Mouse (Mus musculus) heart, adult 11 months (tissue): ENCODE measurements at regions not wholly inside any gene's neighbourhood (a gene's known extent, or its start where the extent isn't known, plus 50 kb on each side); places are given as distances from the start of the nearest gene placed in this dataset.

Source experiments
- DNase-seq: peaks from one replicate; pipeline ENCODE4 v3.0.0; 2022

DNA sequence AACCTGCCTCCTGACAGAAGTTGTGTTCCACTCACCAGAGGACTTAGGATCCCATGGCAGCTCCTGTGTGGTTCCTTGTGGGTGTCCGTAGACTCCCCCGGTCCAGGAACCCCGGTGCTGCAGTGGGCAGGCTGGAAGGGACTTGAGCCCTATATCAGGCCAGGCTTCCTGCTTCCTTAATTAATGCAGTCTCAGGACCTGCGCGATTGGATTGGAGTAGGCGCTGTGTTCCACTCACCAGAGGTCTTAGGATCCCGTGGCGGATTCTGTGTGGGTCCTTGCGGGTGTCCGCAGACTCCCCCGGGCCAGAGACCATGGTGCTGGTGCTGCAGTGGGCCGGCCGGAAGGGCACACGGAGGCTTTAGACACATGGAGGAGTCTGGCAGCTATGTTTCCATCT, 288.7 kb downstream of the Fut8 start:
- peak; percentile 70 for DNase-seq

DNA sequence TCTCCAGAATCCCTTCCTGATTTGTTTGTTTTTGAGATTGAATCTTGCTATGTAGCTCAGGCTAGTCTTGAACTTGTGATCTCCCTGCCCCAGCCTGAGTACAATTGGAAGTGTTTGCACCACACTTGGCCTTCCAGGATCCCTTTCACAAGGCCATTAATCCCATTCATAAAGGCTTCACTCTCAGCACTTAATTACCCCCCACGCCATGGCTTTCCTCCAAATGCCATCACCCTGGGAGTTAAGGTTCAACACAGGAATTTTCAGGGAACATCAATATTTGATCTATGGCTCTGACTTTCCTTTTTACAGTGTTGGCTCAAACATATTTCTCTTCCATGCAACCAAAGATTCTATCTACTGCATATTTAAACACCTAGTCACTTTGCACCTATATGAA, 289.6 kb downstream of the Fut8 start:
- DNase-seq: peak; percentile 70

DNA sequence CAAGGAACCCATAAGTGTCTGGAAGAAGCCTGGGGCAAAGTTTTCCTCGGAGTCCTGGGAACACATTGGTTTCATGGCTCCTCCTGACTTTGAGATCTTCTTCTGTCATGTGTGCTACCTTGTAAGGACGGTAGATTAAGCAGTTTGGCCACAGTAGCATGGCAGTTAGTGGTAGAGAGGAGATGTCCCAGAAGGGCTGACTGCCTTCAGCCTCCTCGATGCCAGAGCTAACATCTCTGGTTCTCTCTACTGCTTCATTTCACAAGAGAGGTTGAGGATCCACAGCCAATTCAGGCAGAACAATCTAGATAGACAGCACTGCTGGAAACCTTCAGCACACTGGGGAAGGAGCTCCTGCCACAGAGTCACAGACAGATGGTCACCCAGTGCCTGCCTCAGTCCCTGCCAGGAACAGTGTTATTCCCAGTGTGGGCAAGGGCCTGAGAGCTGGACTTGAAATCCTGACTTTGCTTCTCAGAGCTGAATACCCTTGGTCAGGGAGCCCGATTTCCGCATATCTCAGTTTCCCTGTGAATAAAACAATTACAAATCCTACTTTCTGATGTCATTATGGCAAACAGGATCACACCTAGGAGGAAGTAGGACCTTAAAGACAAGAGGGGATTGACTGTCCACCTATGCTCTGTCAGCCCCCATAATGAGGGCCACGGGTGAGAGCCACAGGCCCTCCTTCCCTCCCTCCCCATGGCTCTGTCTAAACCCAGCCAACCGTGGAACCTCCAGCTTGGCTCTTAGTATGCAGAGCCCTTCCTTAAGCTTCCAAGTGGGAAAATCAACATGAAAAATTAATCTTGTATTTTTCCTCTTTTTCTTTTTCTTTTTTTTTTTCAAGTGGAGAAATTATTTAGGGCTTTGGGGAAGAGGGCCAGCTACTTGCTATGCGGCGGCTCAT, 290.3 kb downstream of the Fut8 start:
- DNase-seq: peak; percentile 55

DNA sequence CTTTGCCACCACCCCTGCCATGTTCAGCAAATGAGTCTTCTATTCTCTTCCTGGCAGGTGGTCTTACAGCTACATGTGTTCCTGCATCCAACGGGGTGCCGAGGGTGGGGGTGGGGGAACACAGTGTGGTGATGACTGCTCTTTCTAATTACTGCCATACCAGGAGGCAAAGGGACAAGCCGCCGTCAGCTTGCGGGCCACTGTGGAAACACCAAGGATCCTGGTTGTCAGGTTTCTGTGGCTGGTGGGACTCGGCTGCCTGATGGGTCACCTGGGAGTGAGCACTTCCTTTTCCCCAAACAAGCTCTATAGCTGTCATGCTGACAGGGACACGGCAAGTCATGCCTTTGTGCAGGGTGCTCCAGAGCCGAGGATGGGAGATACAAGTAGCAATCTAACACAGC, 290.9 kb downstream of the Fut8 start:
- peak; percentile 72 for DNase-seq

DNA sequence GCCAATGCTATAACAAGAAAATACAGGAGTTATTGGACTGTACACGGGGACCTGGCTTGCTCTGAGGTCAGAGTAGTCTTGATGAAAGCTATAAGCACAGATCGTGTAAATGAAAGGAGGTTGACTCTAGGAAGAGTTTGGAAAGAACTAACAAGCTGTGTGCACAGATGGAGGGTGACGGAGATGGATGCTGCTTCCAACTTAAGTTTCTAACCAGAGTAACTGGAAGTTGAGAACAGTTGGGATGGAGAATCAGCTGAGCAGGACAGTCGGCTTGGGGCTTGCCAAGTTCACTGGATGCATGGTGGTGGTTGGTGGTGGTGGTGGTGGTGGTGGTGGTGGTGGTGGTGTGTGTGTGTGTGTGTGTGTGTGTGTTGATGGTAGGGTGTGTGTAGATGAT, 291.5 kb downstream of the Fut8 start:
- DNase-seq: no peak

DNA sequence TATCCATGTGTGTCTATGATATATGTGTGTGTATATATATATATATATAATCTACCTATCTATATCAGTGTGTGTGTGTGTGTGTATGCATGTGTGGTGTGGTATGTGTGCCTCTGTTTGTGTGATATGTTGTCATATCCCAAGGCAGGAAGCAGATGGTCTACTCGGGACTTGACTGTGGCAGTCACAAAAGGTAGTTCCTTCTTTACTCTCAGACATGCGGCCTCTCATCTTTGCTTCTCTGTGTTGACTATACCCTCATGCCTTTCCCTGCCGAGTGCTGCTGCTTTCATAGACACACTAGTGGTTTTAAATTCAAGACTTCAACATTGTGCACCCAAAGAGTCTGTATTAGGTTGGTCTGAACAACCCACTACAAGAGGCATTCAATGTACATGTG, 292.0 kb downstream of the Fut8 start:
- peak; percentile 40 for DNase-seq

DNA sequence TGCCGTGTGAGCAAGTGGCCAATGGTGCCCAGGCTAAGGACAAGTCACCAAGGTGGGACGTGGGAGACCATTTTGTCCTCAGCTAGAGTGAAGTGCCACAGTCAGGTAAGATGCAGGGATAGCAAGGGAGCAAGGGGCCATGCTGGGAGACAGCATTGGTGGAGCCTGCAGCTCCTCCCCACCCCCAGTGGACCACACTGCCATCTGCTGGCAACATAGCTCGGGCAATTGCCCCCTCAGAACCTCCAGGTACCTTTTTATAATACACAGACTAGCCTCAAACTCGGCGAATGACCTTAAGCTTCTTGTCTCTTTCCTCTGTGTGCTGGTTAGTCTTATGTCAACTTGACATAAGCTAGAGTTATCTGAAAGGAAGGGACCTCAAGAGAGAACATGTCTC, 293.4 kb downstream of the Fut8 start:
- peak; percentile 89 for DNase-seq

DNA sequence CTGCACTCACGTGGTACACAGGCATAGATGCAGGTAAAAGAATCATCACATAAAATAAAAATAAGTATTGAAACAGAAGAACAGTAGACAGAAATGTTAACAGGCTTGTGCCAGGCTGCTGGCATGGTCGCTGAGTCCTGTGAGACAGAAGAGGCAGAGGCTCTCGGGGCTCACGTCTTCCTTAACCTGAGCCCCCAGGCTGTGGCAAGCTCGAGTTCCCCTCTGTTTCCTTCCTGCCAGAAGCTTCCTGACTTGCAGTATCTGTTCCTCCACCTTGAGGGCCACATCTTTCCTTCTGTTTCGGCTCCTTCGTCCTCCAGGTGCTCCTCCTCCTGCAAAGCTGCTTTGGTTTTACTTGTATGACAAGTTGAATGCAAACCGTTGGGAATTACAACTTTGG, 294.6 kb downstream of the Fut8 start:
- DNase-seq: peak; percentile 46

DNA sequence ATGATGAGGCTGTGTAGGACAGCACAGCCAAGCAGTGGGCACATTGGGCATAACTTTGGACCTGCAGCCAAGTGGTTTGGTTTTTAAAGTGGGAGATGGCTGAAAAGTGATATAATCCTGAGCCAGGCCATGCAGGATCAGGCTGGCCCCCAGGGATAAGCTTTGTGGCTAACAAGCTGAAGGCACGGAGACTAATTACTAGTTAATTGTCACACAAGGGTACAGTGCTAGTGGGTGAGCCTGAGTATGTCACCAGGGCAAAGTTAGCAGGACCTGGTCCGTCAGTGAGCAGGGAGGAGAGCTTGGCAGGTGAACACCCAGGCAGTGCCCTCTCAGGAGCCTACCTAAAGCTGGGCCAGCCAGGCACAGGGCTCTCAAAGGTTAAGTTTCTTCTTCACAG, 295.7 kb downstream of the Fut8 start:
- peak; percentile 64 for DNase-seq

DNA sequence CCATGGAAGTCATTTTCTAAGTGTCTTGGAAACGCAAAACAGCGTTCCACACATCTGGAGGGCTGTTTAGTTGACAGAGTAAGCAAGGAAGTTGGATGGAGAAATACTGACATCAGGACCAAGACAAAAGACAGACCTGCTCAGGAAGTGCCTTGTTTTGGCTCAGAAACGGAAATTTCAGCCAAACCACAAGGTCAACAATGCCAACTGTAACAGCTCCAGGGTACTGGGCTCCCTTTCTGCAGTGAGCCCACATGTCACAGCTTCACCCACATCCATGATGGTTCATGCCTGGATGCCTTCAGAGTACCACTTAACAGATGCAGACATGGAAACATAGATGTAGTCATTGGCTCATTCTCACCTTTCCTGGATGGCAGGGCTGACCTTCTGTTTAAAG, 296.2 kb downstream of the Fut8 start:
- DNase-seq: peak; percentile 78

DNA sequence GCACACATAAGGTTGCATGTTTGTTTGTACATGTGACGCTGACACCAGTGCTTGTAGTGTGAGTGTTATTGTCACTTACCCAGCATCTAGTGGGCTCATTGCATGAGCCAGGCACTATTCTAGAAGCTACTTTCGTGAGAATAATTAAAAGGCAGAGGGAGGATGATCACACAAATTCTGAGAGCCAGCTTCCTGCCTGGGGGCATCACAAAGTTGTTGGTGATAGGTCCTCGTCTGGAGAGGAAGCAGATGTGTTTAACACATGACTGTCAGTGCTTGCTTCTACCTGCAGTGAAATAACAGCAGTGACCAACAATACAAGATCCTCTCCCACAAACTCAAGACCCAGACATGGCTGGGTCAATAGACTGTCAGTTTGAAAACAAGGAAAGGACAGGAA, 297.2 kb downstream of the Fut8 start:
- DNase-seq: peak; percentile 64

DNA sequence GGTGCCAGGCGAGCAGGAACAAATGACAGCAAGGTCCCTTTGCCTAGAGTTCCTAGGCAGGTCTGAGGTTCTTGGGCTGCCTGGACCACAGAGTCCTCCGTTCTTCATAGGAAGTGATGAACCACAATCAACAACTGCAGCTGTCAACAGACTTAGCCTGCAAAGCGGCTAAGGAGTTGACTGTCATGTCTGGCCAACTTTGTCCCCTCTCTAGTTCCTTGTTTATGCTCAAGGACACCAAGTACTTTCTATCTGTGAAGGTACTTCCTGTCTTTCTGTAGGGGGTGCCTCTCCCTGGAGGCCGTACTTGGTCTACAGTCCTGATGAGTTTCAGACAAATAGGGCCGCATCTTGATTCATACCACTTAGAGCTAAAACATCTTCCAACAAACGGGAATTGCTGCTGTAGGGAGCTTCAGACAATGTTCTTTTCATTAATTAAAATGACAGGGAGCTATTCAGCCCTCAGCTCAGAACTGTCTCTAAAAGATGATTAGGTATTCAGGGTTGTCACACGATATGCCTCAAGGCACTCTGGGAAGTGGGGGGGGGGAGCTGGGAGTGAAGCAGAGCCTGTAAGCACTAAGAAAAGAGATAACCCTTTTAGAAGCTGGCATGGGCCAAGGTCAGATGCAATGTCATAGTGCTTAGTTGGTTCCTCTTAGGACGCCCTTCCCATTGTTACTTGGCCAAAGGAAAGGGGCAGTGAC, 299.4 kb downstream of the Fut8 start:
- peak; percentile 76 for DNase-seq

DNA sequence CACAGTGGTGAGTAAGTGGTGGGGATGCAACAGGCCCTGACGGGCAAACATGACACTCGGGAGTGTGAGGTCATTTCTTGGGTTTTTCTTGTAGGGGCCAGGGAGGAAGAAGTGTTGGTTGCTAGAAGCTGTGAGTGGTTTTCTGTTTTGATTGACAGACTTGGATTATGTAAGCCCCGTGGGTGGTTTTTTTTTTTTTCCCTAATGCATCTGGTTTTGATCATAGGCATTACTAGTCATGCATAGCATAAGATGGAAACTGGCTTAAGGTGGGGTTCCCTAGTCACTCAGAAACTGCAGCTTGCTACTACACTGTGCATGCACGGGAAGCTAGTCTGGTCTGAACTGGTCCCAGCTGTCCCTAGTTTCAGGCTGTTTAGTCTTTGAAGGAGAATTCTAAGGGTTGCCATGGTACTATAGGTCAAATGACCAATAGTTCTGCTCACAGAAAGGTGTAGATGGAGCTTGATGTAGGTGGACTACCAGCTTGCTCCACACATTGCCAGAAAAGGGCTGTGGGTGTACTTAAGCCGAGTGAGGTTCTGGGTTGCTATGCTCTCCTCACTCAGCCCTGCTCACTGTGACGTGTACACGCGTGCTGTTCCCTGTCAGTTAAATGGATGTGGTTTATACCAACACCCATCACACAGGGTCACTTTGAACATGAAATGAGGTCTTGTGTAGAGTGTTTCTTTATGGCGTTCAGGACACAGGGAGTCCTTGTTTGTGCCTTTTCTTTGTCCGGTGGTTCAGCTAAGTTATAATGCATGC, 301.9 kb downstream of the Fut8 start:
- peak; percentile 53 for DNase-seq

DNA sequence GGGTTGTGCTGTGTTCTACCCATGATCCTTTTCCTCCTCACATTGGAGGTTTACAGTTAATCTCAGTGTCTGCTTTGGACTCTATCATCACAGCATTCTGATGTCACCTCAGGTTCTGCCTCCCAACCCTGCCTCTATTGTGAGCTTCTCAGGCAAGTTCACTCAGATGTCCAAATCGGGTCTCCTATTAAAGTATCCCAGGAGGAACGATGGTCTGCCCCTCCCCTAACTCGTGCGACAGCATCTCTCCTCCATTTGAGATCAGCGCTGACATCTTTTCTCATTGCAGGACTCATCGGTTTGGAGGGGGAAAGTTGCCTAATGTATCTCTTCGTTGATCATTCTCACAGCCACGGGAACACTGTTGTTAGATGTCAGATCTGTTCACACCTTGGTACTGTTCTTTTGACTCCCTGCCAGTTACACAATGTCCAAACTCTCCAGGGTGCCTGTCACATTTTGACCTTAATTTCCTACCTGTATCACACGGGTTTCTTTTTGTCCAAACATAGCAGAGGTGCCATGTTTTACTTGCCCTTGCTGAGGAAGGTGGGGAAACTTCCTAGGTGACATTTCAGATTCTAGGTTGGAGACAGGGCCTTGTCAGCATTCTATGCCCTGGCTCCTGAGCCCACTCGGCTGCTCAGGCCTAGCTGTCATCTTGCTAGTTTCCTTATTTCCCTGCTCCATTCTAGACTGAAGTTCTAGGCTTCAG, 303.3 kb downstream of the Fut8 start:
- peak; percentile 74 for DNase-seq

DNA sequence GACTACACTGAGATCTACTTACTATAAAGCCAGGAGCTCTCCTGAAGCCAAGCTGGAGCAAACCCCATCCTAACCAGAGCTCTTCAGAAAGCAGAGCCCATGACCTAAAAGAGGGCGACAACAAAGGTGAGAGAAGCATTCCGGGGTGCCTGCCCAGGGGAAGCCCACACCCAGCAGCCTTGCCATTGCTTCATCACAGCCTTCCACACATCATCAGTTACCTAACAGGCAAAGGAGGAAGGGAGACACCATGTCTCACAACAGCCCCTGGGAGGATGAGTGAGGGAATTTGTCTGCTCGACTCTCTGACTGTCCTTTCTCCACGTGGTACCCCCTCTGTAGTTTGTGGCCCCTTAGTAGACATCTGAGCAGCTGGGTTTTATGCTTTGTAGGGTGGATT, 303.9 kb downstream of the Fut8 start:
- DNase-seq: no peak

DNA sequence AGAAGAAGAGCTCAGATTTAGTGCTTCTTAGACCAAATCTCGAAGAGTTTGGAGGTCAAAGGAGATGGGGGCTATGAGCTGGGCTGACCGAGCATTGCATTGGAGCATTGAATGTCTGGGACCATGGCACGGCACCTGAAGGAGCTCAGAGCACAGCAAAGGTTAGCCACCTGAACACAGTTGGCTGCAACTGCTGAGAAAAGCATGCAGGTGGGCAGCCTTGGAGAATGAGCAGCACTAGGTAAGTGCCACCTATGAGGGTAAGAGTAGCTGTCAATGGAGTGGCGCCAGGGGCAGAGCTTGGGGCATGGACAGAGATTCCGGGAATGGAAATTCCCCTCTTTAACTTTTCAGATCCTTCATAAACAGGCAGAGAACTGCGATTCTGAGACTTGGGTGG, 305.7 kb downstream of the Fut8 start:
- peak; percentile 78 for DNase-seq

DNA sequence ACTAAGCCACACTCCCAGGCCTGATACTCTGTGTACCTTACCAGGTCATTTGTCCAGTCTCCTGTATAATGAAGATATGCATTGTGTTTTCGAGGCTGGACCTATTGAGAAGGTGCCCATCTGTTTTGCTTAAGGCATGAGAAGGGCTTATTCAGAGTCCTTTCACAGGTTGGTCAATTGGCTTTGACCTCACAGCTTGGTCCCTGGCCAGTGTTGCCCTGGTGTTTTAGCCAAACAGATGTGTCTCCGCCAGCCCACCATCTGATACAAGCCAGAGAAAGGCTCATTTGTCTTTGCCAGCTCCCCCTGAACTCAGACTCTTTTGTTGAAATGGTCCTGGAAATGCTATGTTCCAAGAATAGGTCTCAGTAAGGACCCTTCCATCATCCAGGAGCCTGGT, 308.2 kb downstream of the Fut8 start:
- DNase-seq: peak; percentile 84

DNA sequence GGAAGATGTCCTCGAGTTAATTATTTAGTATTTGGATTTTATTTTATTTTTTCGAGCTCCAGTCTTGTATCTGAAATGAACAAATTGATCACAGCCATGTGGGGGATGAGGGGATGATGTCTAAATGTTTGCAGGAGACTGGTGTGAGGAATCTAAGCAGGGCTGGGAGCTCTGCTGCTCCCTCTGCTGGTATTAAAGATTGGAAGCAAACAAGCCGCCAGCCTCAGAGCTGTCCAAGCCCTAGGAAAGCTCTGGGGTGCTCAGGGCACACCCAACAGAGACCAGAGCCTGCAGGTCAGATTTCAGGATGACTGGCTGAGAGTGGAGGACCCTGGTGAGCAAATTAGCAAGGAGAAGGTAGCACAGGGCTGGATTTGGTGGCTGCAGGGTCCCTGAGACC, 330.4 kb downstream of the Fut8 start:
- peak; percentile 67 for DNase-seq

DNA sequence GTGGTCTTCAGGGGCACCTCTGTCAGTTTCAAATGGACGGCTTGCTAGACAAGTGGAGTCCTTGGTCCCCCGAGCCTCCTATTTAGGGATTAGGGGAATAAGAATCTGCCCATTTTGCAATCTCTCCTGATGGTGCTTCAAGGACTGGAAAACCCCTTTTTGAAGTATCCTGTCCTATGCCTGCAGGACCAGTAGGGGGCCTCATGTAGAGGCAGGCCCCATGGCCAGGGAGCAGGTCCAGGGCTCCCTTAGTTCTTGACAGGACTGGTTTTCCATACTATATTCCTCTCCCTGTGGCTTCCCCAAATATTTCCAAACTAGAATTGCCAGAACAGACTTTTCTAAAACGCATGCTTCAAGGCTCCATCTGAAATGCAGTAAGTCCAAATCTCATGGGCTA, 332.6 kb downstream of the Fut8 start:
- peak; percentile 71 for DNase-seq

DNA sequence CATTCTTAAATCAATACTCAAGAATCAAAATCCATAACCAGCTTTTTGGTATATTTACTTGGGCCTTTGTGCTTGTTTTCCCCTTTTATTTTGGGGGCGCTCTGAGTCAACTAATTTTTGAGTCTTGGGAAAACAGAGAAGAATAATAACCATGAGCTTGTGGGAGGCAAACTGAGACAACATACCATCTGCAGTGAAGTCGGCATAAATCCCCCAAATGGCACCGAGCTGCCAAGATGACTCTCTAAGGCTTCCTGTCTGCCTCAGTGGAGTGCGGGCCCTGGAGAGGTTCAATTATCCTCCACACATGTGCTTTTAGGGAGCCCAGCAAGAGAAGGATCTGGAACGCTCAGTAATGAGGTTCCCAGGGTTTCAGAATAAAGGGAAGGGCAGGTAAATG, 333.1 kb downstream of the Fut8 start:
- peak; percentile 31 for DNase-seq

DNA sequence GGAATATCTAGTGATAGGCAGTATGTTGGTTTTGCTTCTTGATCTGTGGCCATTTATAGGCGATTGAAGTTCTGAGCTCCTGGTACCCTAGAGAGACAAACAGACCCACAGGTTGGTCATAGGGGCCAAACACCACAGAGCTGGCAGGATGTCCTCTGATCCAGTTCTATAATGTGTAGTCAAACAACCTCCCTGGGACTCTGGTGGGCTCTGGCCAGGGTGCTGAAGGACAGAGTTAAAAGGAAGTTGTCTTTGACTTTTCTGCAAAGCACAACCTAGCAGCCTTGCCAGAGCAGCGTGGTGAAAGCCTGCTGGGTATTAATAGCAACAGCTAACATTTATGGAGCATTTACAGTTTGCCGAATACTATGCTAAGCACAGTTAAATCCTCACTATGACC, 337.1 kb downstream of the Fut8 start:
- peak; percentile 83 for DNase-seq

DNA sequence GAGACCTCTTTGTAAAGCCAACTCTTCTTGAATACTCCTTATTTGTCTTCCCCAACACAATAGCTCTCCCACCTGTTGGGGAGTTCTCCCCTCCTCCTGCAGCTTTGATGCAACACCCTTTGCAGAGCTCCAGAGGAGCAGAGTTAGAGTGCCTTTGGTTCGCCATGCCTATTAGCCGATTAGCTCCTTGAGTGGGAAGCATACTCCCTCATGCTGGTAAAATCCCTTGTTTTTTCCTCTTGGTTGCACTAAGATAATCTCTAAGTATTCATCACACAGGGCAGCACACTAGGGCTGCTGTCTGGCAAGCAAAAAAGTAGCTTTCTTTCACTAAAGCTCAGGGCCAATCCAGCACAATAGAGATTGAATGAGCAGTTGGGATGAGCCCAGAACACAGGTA, 350.4 kb downstream of the Fut8 start:
- DNase-seq: peak; percentile 58

DNA sequence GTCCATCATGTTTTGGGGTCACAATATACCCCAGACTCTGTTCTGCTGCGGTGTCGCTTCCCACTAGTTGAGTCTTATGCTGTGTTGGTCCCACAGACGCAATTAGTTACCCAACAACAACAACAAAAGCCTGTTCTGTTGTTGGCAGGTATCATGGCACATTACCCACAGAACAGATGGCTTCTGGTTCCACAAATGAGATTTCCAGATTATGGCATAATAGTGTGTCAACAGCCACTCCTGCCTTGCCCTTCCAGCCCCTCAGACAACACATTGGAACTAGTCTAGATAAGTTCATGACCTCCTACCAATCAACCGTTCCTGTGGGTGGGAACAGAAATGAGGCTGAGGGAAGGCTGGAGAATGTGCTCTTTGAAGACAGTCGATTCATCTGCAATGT, 351.5 kb downstream of the Fut8 start:
- peak; percentile 29 for DNase-seq
